Mouse (Mus musculus): Measurements from ENCODE around the gene Cd47. TPM values are rescaled to one million over a fixed set of nuclear protein-coding genes. Genes with fewer than 3 reads are reported as not detected.
"Not testable (repeated sequence)": the region's sequence is repeated elsewhere in the genome, so short reads cannot be mapped to it uniquely, and the experiment has no call there.

Cd47 gene
- polyA plus RNA-seq, 1 experiment from 2014 or later = 32.2 TPM

- no peaks in the 10 kb centered on the region for H3K27me3 ChIP-seq (replicated peaks; ENCODE audit: low read depth, poor library complexity, severe bottlenecking)
- no peaks in the 10 kb centered on the region for H3K9me3 ChIP-seq
- no peak overlapping the region for H3K27ac ChIP-seq (replicated peaks)
- no peaks in the 10 kb centered on the region for H3K36me3 ChIP-seq (replicated peaks)
- WGBS = 75% methylated on average over 5 of the region's 5 CpGs
- no peak for DNase-seq (ENCODE audit: low spot score)
- H3K4me1 ChIP-seq = peaks cover 22% of the 10 kb centered on the region
- no peak overlapping the region for H3K4me3 ChIP-seq
Observed at GRCm38 (mm10) chr16:49818146-49818545, 17.8 kb downstream of the Cd47 start.

- no peak overlapping the region for H3K4me3 ChIP-seq
- no peak overlapping the region for H3K27ac ChIP-seq (replicated peaks)
- H3K27me3 ChIP-seq (replicated peaks; ENCODE audit: low read depth, poor library complexity, severe bottlenecking) = no peaks in the 10 kb centered on the region
- no peaks in the 10 kb centered on the region for H3K9me3 ChIP-seq
- no peaks in the 10 kb centered on the region for H3K36me3 ChIP-seq (replicated peaks)
- WGBS = 51% methylated on average over 6 of the region's 6 CpGs
- H3K4me1 ChIP-seq = peaks cover 18% of the 10 kb centered on the region; the same call in 1 of the 2 replicates
- DNase-seq (ENCODE audit: low spot score) = peak; percentile 57
Observed at GRCm38 (mm10) chr16:49818627-49819026, 18.3 kb downstream of the Cd47 start.

- no peaks in the 10 kb centered on the region for H3K36me3 ChIP-seq (replicated peaks)
- H3K27ac ChIP-seq (replicated peaks) = no peak overlapping the region
- DNase-seq (ENCODE audit: low spot score) = no peak
- H3K9me3 ChIP-seq = no peaks in the 10 kb centered on the region
- H3K4me1 ChIP-seq = peaks cover 14% of the 10 kb centered on the region; the same call in 1 of the 2 replicates
- WGBS = 69% methylated on average over 3 of the region's 3 CpGs
- H3K27me3 ChIP-seq (replicated peaks; ENCODE audit: low read depth, poor library complexity, severe bottlenecking) = no peaks in the 10 kb centered on the region
- no peak overlapping the region for H3K4me3 ChIP-seq
Observed at GRCm38 (mm10) chr16:49819494-49819893, 19.2 kb downstream of the Cd47 start.

- not testable (repeated sequence) for H3K4me1 ChIP-seq; H3K27me3 ChIP-seq (replicated peaks; ENCODE audit: low read depth, poor library complexity, severe bottlenecking); H3K36me3 ChIP-seq (replicated peaks); DNase-seq (ENCODE audit: low spot score); H3K4me3 ChIP-seq; H3K27ac ChIP-seq (replicated peaks); H3K9me3 ChIP-seq
- WGBS = 94% methylated on average over 3 of the region's 3 CpGs
Observed at GRCm38 (mm10) chr16:49830911-49831310, 30.6 kb downstream of the Cd47 start.

GRCm38 (mm10) chr16:49832339-49832738, 32.0 kb downstream of the Cd47 start:
- no peaks in the 10 kb centered on the region for H3K9me3 ChIP-seq
- no peak for DNase-seq (ENCODE audit: low spot score)
- no peak overlapping the region for H3K4me3 ChIP-seq
- H3K27ac ChIP-seq (replicated peaks) = no peak overlapping the region
- WGBS = 84% methylated on average over 3 of the region's 3 CpGs
- H3K4me1 ChIP-seq = peaks cover 2% of the 10 kb centered on the region; the same call in 1 of the 2 replicates
- H3K36me3 ChIP-seq (replicated peaks) = no peaks in the 10 kb centered on the region
- H3K27me3 ChIP-seq (replicated peaks; ENCODE audit: low read depth, poor library complexity, severe bottlenecking) = no peaks in the 10 kb centered on the region

- no peak for DNase-seq (ENCODE audit: low spot score)
- Histone ChIP-seq H3K9me3 (no peaks in the 10 kb centered on the region), H3K4me1 (peaks cover 2% of the 10 kb centered on the region; the same call in 1 of the 2 replicates), H3K4me3 (no peak overlapping the region), H3K27ac (replicated peaks) (no peak overlapping the region), H3K36me3 (replicated peaks) (no peaks in the 10 kb centered on the region), H3K27me3 (replicated peaks; ENCODE audit: low read depth, poor library complexity, severe bottlenecking) (no peaks in the 10 kb centered on the region)
- WGBS = 50% methylated on average over 4 of the region's 4 CpGs
Observed at GRCm38 (mm10) chr16:49834130-49834693, 33.9 kb downstream of the Cd47 start.

GRCm38 (mm10) chr16:49836634-49837164, 36.4 kb downstream of the Cd47 start:
- 90% methylated on average over 6 of the region's 6 CpGs for WGBS
- no peak for DNase-seq (ENCODE audit: low spot score)
- no peak overlapping the region for H3K4me3 ChIP-seq
- no peaks in the 10 kb centered on the region for H3K9me3 ChIP-seq
- no peaks in the 10 kb centered on the region for H3K27me3 ChIP-seq (replicated peaks; ENCODE audit: low read depth, poor library complexity, severe bottlenecking)
- no peak overlapping the region for H3K27ac ChIP-seq (replicated peaks)
- peaks cover 11% of the 10 kb centered on the region for H3K4me1 ChIP-seq
- H3K36me3 ChIP-seq (replicated peaks) = no peaks in the 10 kb centered on the region

GRCm38 (mm10) chr16:49838923-49839322, 38.6 kb downstream of the Cd47 start:
- 84% methylated on average over 6 of the region's 6 CpGs for WGBS
- no peak for DNase-seq (ENCODE audit: low spot score)
- H3K27me3 ChIP-seq (replicated peaks; ENCODE audit: low read depth, poor library complexity, severe bottlenecking) = no peaks in the 10 kb centered on the region
- H3K9me3 ChIP-seq = no peaks in the 10 kb centered on the region
- H3K4me3 ChIP-seq = no peak overlapping the region
- H3K36me3 ChIP-seq (replicated peaks) = no peaks in the 10 kb centered on the region
- H3K27ac ChIP-seq (replicated peaks) = no peak overlapping the region
- H3K4me1 ChIP-seq = peaks cover 11% of the 10 kb centered on the region

GRCm38 (mm10) chr16:49839681-49840535, 39.6 kb downstream of the Cd47 start:
- peak overlapping the region; percentile 19; the same call in 1 of the 2 replicates for H3K27ac ChIP-seq (replicated peaks)
- DNase-seq (ENCODE audit: low spot score) = no peak

GRCm38 (mm10) chr16:49843723-49844122, 43.4 kb downstream of the Cd47 start:
- no peaks in the 10 kb centered on the region for H3K27me3 ChIP-seq (replicated peaks; ENCODE audit: low read depth, poor library complexity, severe bottlenecking)
- WGBS = 81% methylated on average over 1 of the region's 1 CpGs
- H3K4me1 ChIP-seq = peaks cover 8% of the 10 kb centered on the region
- H3K27ac ChIP-seq (replicated peaks) = no peak overlapping the region
- no peaks in the 10 kb centered on the region for H3K9me3 ChIP-seq
- H3K4me3 ChIP-seq = no peak overlapping the region
- no peak for DNase-seq (ENCODE audit: low spot score)
- H3K36me3 ChIP-seq (replicated peaks) = no peaks in the 10 kb centered on the region

More at GRCm38 (mm10) chr16:49839681-49840535, 39.6 kb downstream of the Cd47 start:
- no peak overlapping the region for H3K4me3 ChIP-seq
- H3K4me1 ChIP-seq = peaks cover 8% of the 10 kb centered on the region
- H3K9me3 ChIP-seq = no peaks in the 10 kb centered on the region
- no peaks in the 10 kb centered on the region for H3K36me3 ChIP-seq (replicated peaks)
- H3K27me3 ChIP-seq (replicated peaks; ENCODE audit: low read depth, poor library complexity, severe bottlenecking) = no peaks in the 10 kb centered on the region
- 61% methylated on average over 15 of the region's 15 CpGs for WGBS

GRCm38 (mm10) chr16:49847224-49848003, 47.1 kb downstream of the Cd47 start:
- 86% methylated on average over 5 of the region's 5 CpGs for WGBS
- no peak overlapping the region for H3K4me3 ChIP-seq
- no peaks in the 10 kb centered on the region for H3K36me3 ChIP-seq (replicated peaks)
- no peaks in the 10 kb centered on the region for H3K4me1 ChIP-seq
- no peaks in the 10 kb centered on the region for H3K27me3 ChIP-seq (replicated peaks; ENCODE audit: low read depth, poor library complexity, severe bottlenecking)
- H3K27ac ChIP-seq (replicated peaks) = no peak overlapping the region
- H3K9me3 ChIP-seq = no peaks in the 10 kb centered on the region
- DNase-seq (ENCODE audit: low spot score) = no peak

GRCm38 (mm10) chr16:49848651-49849050, 48.3 kb downstream of the Cd47 start:
- 54% methylated on average over 1 of the region's 1 CpGs for WGBS
- H3K27ac ChIP-seq (replicated peaks) = no peak overlapping the region

More at GRCm38 (mm10) chr16:49848651-49849050, 48.3 kb downstream of the Cd47 start:
- no peak overlapping the region for H3K4me3 ChIP-seq
- H3K4me1 ChIP-seq = no peaks in the 10 kb centered on the region
- no peak for DNase-seq (ENCODE audit: low spot score)
- H3K36me3 ChIP-seq (replicated peaks) = no peaks in the 10 kb centered on the region
- no peaks in the 10 kb centered on the region for H3K27me3 ChIP-seq (replicated peaks; ENCODE audit: low read depth, poor library complexity, severe bottlenecking)
- H3K9me3 ChIP-seq = no peaks in the 10 kb centered on the region
